In genomic region chrX:101636821-101637525, GRCm38 (mm10) we compare ENCODE assay signal across 15 mouse cellular contexts. TPM values are rescaled to one million over a fixed set of nuclear protein-coding genes. Genes with fewer than 3 reads are reported as not detected.
DNase-seq lines count a peak whose midpoint lies in the region; TF ChIP-seq lines count a peak whose summit lies in the region.
"Had no signal": no experiment of that assay in that cellular context is flagged by ENCODE, and none has a peak within 500 bp of the region (broad histone marks: within the 10 kb centered on the region; RNA-seq: fewer than 3 reads in every experiment).

No protein-coding gene starts in this region.

- H3K36me3 ChIP-seq in myocyte (ENCODE audit: control insufficient read depth, insufficient read depth): no peaks in the 10 kb centered on the region
- H3K36me3 ChIP-seq: limb, embryonic 15.5 days; midbrain, embryonic 12.5 days had no signal

- TF ChIP-seq CTCF in gastrocnemius, adult 2 months (IDR thresholded peaks at IDR 0.05): no peak

- H3K4me2 ChIP-seq in myocyte (ENCODE audit: low read depth): peak overlapping the region; percentile 62
- H3K4me2 ChIP-seq: limb, embryonic 15.5 days; midbrain, embryonic 12.5 days had no signal

- H3K27me3 ChIP-seq in myocyte (ENCODE audit: control insufficient read depth, insufficient read depth, insufficient read length): no peaks in the 10 kb centered on the region

- no peak overlapping the region for H3ac ChIP-seq in myocyte (ENCODE audit: control insufficient read depth, insufficient read length)

- intact Hi-C loops in gastrocnemius, adult 2 months (cut with DNase I): no loop called here

- TF ChIP-seq POLR2A in myocyte (IDR thresholded peaks at IDR 0.05; ENCODE audit: insufficient read length, low read depth): no peak

- peak overlapping the region; percentile 46 for H3K27ac ChIP-seq in gastrocnemius, adult 2 months
- H3K27ac ChIP-seq: limb, embryonic 15.5 days; midbrain, embryonic 12.5 days; stomach, postnatal 0 days had no signal

- H3K79me2 ChIP-seq in myocyte (ENCODE audit: control insufficient read depth, insufficient read depth): peaks cover 20% of the 10 kb centered on the region

- H3K4me3 ChIP-seq in gastrocnemius, adult 2 months: 0 out of 2 replicates have a peak overlapping the region, but pooled peaks have one; percentile 7
- H3K4me3 ChIP-seq in myocyte: no peak overlapping the region
- H3K4me3 ChIP-seq: limb, embryonic 15.5 days; midbrain, embryonic 12.5 days had no signal

- no peak for DNase-seq in gastrocnemius, adult 2 months
- DNase-seq in gastrocnemius, postnatal 10 days: no peak
- DNase-seq in lung, postnatal 10 days: peak; percentile 15
- no peak for DNase-seq in lung, postnatal 36 days
- peak; percentile 56 for DNase-seq in ZHBTc4 (ENCODE audit: low read depth, low spot score)
- DNase-seq in right cerebral cortex, postnatal 4 days: no peak
- DNase-seq in frontal cortex, postnatal 10 days (ENCODE audit: low spot score in 2 of 2): no peak
- DNase-seq: cerebellum, adult 9-11 months; gastrocnemius, postnatal 14 days; liver, postnatal 0 days; thymus, postnatal 36 days had no signal

TF ChIP-seq in myocyte, 11 proteins besides CTCF, POLR2A, EP300 and RAD21:
- TF ChIP-seq MYOG (IDR thresholded peaks at IDR 0.05; ENCODE audit: control insufficient read depth in 1 of 3, insufficient read depth in 1 of 3, insufficient read length in 2 of 3, low read depth in 2 of 3) (no peak), MAX (IDR thresholded peaks at IDR 0.05; ENCODE audit: low read depth) (no peak), E2F4 (IDR thresholded peaks at IDR 0.05; ENCODE audit: insufficient read depth) (no peak), MYOD1 (IDR thresholded peaks at IDR 0.05; ENCODE audit: control insufficient read depth in 1 of 3, insufficient read length in 2 of 3, low read depth in 2 of 3) (no peak), TCF12 (IDR thresholded peaks at IDR 0.05; ENCODE audit: insufficient read depth, poor library complexity, severe bottlenecking) (no peak), REST (IDR thresholded peaks at IDR 0.05; ENCODE audit: insufficient read depth, insufficient read length) (no peak), SRF (IDR thresholded peaks at IDR 0.05; ENCODE audit: control insufficient read depth, insufficient read length, low read depth) (no peak), POLR2AphosphoS2 (IDR thresholded peaks at IDR 0.05; ENCODE audit: insufficient read length, low read depth) (no peak), TCF3 (IDR thresholded peaks at IDR 0.05; ENCODE audit: insufficient read length, low read depth) (no peak), USF1 (IDR thresholded peaks at IDR 0.05; ENCODE audit: low read depth) (no peak)

RNA-seq across cellular contexts. Expression of gene Ogt, which starts 2.9 kb away (rescaled TPM):
- total RNA-seq in gastrocnemius, adult 2 months (2021): 10 to 100 TPM; 67.2 to 86.4 TPM
- 10 to 100 TPM; 56.5 to 82.2 TPM for total RNA-seq in gastrocnemius, postnatal 10 days (2021)
- 33.5 TPM for polyA plus RNA-seq in myocyte (2012; fragmentation: generic; extraction: Trizol)

Comparison
In these comparisons a context has a peak if more than half of its experiments do, and no peak if none do; other contexts are left out.
1. DNase-seq: peak in lung, postnatal 10 days (single experiment) and ZHBTc4 (single experiment); none in gastrocnemius, adult 2 months (single experiment), gastrocnemius, postnatal 10 days (single experiment), lung, postnatal 36 days (single experiment), right cerebral cortex, postnatal 4 days (single experiment) and frontal cortex, postnatal 10 days (0 of 2).